Mouse (Mus musculus) frontal cortex, adult (tissue): ENCODE measurements at regions not wholly inside any gene's neighbourhood (a gene's known extent, or its start where the extent isn't known, plus 50 kb on each side); places are given as distances from the start of the nearest gene placed in this dataset.
"Not testable (repeated sequence)": the region's sequence is repeated elsewhere in the genome, so short reads cannot be mapped to it uniquely, and the experiment has no call there.

Source experiments
- ATAC-seq: cut with Nextera tagmentation; 2 replicates; pipeline ENCODE4 v1.9.2; 2017; ENCODE audit warnings: mild to moderate bottlenecking, moderate library complexity, mixed read lengths; ENCODE audit not compliant: low TSS enrichment

DNA sequence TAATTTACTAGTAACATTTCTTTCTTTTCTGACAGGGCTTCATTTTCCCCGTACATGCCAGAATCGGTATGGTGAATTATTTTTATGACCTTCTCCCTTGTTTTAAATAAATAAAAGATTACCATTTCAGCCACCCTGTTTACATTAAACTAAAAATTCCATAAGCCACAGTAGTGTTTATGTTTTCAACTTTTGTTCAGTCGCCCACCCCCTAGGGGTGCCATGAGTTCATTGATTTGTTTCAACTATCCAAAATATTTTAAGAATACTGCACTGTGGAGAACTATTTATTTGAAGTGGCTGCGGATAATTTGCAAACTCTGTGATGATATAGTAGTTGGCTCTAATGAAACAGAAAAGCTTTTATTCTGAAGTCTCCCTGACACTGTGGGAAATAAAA lies 132.9 kb downstream of the Tfec start:
- ATAC-seq = no peak

DNA sequence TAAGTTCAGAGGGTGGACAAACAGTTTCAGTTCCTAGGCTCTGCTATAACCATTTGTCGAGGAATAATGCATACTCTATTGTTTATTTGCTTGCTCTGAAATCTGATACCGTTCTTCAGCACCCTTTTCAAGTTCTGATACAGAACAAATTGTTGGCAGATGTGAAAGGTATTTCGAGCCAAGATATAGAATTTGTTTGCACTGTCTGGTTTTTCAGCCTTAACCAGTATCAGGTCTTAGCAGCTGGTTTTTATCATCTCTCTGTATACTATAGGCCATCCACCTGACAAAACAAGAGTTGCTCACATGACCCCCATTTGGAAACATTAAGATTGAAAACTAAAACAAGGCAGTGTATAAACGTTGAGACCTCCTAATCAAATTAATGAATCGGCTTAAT lies 133.5 kb downstream of the Tfec start:
- no peak for ATAC-seq

DNA sequence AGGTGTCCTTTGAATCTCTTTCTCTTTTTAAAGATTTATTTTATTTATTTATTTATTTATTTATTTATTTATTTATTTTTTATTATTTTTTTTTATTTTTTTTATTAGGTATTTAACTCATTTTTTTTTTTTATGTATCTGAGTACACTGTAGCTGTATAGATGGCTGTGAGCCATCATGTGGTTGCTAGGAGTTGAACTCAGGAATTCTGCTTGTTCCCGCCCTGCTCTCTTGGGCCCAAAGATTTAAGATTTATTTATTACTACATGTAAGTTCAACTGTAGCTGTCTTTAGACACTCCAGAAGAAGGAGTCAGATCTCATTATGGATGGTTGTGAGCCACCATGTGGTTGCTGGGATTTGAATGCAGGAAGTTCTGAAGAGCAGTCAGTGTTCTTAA lies 143.2 kb downstream of the Tfec start:
- ATAC-seq = not testable (repeated sequence)

DNA sequence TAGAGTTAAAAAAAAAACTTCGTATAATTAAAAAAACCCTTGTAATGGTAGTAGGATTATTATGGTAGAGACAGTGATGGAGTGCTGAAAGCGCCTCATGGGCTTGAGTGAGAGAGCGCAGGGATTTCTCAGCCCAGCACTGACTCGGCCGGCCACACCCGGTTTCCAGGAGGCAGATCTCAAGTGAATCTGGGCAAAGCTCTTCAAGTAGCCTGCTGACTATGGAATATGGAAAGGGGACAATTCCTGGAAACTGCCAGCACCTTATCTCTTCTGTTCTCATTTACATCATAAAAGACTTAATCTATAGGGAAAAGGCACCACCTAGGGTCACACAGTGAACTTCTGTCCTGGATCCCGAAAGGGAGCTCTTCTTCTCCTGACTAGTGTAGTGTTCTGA lies 165.1 kb downstream of the Tfec start:
- ATAC-seq = no peak

DNA sequence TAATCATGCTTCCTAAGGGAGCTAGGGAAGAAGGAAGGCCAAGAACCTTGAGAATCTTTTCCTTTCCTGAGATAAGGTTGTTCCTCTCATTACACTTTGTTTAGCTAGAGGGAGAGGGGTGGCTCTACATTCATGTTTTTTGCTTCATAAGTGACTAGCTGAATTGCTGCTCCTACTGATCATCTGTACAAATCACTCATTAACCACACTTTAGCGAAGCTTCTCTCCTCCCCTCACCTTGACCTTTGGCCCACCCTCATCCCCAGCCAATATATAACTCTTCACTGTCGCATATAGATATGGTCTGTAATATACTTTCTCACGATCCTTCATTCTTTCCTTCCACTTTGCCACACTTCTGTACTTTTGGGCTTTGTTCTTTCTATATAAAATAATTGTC lies 166.1 kb downstream of the Tfec start:
- no peak for ATAC-seq

DNA sequence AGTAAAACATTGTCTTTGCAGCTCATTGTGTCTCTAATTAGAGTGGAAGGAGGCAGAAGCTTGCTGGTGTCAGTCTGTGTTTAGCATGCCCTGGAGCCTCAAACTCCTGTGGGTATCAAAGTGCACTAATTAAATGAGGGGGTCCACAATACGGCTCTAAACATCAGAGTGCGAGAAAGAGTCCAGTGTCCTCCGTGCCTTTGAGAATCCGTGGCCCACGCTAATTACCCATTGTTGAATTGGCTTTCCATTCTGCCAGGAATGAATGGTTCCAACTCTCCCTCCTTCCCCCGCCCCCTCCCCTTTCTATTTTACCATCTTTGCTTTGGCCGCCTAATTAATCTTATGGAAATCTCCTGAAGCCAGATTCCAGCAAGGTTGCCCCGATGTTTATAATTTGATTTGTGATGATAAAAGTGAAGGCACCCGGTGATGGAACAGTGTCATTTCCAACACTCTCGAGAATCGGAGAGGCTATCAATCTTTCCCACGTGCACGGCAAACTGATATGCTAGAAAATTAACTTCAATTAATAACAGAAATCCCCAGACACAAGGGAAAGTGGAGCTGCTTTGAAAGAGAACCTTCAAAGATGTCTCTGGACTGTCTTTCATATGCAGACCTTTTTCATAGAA lies 170.9 kb downstream of the Tfec start:
- no peak for ATAC-seq

DNA sequence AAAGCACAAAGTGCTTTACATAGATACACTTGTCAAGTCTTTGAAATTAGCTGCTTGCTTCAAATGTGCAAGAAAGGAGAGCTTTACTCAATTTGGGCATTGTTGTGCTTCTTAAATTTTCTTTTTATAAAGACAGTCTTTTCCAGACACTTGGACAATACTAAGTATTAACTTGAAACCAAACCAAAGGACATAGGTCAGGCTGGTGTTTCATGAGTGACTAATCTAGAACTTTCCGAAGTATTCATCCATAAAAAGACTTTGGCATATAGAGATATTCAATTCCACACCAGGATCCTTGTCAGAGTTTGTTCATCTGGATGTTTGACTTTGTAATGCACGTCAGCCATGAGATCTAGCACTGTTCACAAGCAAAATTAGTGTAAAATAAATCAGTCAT lies 173.0 kb downstream of the Tfec start:
- no peak for ATAC-seq

DNA sequence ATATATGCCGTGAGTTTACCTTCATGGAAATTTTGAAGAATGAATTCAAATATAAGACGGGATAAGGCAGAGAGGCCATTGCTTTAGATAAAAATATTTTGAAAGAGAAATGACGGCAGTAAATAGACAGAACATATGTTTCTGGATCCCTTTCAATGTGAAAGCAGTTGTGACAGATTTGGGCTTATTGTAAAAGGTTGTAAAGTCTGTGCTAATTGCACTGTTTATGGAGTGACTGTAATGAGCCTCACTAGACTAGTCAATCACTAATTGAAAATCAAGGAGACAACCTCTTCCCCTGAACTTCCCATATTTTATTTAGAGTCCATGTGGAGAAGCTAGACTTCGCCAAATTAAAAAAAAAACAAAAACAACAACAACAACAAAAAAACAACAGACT lies 193.7 kb downstream of the Tfec start:
- no peak for ATAC-seq

DNA sequence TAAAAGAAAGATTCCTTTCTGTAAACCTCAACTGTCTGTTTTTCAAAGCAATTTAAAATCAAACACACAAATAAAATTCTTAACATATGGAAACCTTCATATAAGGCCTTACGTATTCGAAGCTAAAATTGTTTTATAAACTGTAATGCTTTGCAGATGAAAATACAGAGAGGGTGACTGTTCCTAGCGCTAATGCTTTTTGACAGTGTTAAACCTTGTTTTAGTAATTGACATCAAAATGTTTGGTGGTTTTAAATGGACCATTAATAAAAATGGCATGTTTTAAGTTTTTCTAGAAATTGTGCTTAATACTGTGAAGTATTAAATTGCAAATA lies 194.9 kb downstream of the Tfec start:
- no peak for ATAC-seq

DNA sequence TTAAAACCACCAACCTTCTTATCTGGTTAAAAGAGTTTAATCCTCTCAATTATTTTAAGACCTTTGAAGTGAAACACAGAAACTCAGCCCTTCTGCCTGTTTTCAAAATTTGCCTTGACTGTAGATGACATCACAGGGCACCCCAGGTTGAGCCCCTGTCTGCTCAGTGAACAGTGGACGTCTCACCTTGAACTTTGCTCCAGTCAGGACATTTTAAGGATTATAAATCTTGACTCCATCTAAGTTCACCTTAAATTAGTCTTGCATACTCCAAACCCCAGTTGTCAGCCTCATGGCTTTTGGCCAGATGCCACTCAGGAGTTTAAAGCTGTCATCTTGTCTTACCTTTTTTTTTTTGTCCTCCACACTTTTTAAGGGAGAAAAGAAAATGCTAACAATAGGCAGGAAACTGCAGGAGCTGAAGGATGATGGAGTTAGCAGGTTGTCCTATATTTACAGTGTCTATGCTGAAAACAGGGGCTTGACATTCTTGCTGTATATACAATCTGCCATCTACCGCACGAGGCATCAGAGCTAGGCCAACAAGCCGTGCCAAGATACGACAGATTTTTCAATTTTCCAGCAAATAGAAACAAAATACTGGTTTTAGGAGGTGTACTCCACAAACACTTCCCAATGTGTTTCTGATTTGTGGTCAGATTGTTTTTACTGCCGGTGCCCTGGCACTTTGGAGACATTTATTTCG lies 195.4 kb downstream of the Tfec start:
- no peak for ATAC-seq

DNA sequence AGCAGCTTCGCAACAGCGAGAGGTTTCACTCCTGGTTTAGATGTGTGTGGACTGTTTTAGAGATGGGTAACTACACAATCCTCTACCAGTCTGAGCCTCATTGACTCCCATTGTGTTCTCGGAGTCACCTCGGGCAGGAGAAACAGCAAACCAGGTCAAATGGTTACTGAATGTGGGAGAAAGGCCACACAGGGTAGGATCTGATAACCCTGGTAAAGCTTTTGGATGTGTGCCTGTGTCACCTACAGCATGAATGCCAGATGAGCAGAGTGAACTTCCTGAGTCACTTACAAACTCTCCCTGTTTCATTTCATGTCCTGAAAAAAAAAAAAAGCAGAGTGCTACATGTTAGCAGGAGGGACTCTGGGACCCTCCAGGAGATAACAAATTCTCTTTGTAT lies 201.0 kb downstream of the Tfec start:
- ATAC-seq = no peak

DNA sequence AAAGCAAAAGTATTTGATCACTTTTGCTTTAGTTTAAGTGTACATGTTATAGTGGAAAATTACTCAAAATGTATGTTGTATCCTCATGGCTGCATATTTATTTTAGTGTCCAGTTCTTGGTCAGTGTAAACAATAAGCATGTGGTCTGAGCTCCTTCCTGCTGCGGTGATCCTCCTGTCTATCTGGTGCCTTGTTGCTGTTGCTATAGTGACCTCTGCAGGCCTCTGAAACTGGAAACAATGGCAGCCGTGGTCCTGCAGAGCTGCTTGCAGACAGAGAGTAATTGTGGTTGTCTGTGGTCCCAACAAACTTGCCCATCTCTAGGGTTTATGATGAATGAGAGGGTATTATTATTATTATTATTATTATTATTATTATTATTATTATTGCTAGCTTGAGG lies 230.2 kb downstream of the Tfec start:
- no peak for ATAC-seq

DNA sequence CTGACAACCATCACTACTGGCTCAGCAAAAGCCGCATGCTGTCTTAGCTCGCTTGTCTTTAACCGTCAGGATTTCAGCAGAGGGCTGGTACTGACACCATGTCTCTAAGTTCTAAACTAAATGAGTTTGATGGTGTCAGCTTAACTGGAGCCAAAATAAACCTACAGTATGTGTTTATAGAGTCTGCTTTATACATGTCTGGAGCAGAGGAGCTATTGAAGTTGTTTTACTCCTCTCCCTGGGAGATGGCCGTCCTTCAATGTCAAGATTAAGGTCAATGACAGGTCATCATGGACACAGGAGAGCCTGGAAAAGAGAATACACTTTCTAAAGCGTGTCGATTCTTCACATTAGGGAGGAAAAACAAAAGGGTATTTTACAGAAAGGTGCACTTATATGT lies 231.0 kb downstream of the Tfec start:
- ATAC-seq = no peak

DNA sequence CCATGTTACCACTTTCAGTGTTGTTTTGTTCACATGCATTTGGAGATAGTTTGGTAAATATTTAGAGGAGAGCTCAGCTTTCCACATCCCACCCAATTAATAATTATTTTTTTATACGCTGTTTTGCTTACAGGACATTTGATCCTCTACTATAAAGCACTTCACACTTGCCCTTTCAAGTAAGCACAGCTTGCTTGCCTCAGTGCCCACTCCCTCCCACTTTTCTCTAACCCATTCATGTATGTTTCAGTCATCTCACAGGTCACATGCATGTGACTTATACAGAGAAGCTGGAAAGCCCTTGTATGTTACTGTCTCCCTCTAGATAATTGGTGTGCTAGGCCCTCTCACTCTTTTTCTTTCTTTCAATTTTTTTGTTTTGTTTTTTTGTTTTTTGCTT lies 252.0 kb downstream of the Tfec start:
- ATAC-seq = no peak

DNA sequence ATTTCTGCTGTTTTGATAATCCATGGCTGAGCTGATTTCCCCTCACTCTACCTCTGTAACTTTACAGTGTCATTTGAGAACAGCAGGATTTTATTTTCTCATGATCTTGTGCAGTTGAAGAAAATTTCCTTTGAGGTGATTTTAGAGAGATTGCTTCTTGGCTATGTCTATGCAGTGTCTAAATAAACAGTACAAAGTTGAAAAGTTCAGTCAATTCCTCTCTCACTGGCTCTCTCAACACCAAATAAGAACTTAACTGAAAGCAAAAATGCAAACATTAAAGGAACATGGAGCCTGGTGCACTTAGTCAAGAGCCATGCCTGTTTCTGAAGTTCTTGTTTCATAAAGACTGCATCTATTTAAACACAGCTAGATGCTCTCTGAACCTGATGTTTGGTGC lies 254.7 kb downstream of the Tfec start:
- ATAC-seq = no peak

DNA sequence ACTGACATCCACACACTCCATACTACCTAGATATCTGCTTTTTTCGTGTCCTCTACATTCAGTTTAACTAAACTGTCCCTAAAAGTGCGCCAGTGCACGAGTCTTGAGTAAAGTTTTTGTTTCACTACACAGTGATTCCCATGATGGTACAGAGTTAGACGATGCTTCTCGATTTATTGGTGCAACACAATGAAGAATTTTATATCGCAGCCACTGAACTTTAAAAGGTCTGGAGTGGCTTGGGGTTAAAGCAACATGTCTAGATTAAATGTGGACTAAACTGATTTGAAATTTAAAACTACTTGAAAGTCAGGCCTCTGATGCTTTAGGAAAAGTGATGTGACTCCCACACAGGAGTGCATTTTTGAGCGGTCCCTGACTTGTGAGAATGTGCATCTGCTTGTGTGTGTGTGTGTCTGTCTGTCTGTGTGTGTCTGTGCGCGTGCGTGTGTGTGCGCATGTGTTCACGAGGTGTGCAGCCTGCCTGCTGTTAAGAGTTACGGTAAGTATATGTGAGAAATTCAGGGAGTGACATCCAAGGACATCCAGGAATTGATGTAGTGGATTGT lies 261.4 kb downstream of the Tfec start:
- no peak for ATAC-seq

DNA sequence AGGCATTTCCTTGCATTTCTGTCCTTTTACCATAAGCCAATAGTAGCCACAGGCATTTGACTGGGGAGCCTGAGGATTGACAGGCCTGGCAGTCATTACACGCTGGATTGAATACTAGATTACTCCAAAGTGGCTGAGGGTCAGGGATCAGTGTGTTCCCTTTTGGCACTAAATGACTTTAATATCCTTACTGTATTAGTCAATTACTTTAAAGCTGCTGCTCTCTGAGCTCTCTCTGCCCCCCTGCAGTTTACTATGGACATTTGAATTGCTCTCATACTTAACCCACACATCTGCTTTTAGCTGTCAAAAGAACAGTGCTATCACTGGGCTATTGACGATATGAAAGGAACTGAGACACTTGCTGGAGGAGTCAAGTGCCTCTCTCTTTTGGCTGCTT lies 262.1 kb downstream of the Tfec start:
- ATAC-seq = no peak

DNA sequence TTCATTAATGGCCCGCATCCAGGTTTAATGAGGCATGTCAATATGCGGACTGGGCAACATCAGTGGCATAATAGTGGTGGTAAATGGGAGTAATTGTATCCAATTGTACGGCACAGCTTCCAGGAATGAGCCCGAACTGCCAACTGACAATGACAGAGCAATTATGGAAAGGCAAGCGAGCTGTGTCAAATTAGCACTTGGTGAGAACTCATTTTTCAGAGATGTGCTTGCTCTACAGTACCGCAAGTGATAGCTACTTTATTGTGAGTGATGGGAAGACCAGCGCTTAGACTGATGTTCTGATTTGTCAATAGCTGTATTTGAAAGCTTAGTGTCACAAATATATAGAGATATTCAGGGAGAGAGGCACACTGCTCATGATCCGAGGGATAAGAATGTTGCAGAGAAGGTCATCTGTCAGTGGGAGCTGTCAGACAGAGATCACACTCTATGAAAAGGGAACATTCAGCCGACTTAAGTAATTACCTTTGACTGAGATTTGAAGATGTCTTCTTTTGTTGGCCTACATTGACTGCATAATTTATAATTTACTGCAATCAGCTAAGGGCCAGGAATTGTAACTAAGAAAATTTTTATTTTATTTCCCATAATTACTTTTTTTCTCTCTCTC lies 290.7 kb downstream of the Tfec start:
- no peak for ATAC-seq

DNA sequence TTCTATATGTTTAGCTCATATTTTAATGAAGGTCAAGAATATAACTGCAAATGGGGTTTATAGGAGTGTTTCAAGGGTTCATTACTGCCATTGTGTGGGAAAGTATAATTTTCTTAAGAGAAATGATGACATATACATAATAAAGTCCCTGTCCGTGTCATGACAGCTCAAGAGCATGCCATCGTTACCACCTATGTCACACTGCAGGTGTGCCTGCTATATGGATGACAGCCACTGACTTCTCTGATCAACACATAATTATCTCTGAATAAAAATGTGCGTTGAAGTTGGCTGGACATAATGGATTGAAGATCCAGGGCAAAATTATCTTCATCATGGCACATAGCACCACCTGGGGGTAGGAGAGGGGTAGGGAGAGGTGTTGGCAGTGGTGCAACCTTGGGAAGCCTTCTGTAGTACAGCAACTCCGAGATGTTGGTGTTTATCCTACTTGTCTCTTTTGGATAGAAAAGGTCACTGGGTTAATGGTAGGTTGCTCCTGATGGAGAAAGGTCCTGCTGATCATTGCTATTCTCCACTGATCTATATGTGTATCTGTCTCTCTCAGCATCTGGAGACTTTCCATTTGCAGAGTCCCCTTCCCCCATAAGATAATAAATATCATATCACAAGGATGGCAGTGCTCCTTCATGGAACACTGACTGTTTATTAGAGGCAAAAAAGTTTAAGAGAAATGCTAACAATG lies 291.4 kb downstream of the Tfec start:
- no peak for ATAC-seq

DNA sequence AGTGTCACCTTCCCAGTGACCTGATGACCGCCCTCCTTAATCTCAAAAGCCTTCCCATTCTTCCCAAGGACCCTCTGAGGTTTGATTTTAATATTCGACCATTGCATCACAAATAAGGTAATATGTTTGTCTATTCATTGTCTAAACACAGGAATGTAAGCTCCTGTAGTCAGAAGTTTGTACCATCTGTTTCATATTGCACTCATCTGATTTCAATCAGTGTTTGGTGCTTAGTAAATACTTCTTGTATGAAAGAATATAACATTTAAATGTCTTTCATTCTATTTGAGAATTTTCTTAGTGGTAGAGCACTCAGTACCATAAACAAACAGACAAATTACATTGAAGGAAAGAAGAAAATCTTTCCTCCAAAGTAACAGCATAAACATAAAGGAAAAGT lies 305.8 kb downstream of the Tfec start:
- no peak for ATAC-seq

DNA sequence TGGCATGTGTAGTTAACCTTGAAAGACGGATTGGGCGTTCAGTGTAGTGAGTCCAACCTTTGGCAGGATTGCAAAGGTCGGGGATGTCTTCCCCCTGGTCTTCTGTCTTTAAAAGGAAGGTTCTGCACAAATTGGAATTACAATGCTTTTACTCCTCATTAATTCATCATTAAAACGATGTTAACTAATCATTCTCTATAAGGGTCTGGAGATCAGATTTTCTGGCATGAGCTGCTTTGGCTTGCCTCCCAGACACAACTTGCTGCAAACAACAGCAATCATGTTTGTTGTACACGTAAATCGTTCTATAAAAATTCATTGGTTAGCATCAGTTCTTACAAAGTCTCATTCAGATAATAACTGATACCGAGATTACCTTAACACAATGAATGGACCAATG lies 315.9 kb downstream of the Tfec start:
- no peak for ATAC-seq

DNA sequence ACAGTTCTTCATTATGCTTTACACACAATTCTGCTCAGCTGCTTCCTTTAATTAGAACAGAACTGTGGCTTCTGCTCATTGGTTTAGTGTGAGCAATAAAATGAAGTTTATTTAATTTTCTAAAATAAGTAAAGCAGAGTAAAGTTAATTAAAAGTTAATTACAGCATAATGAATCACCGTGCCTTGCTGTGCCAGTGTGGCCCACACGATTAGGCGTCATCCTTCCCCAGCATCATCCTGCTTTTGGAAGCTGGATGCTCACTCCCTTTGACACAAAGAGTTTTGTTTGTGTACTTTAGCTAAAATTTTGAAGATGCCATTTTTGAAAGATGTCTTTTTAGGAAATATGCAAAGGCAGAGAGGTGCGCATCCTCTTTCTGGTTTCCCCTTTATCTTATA lies 316.4 kb downstream of the Tfec start:
- no peak for ATAC-seq

DNA sequence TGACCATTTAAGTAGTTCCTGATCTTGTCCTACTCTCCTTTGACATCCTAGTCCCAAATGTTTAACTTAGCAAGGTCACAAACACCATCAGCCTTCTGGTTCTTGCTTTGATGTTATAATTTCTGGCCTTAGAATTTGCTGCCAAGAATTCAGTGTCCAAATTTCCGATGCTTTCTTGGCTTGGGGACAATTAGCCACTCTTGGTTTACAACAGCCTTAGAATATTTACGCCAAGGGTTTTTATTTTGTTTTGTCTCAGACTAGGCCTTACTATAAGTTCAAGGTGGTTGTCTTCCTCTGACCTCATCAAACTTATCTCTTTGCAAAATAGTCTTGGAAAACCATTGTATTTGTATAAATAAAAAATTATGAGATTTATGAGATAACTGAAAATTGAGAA lies 322.4 kb downstream of the Tfec start:
- no peak for ATAC-seq
